Comparison of ENCODE assay signal across 8 mouse cellular contexts in genomic region chr6:113172568-113172967, GRCm38 (mm10). TPM values are rescaled to one million over a fixed set of nuclear protein-coding genes. Genes with fewer than 3 reads are reported as not detected.
DNase-seq lines count a peak whose midpoint lies in the region; ATAC-seq and TF ChIP-seq lines count a peak whose summit lies in the region.

No protein-coding gene starts in this region.

- peaks cover 5% of the 10 kb centered on the region; the same call in 1 of the 2 replicates for H3K4me1 ChIP-seq in heart, embryonic 10.5 days
- no peaks in the 10 kb centered on the region for H3K4me1 ChIP-seq in embryonic facial prominence, embryonic 10.5 days
- H3K4me1 ChIP-seq in liver, postnatal 0 days (ENCODE audit: insufficient read depth), result no peaks in the 10 kb centered on the region

- no peaks in the 10 kb centered on the region for H3K9me3 ChIP-seq in heart, embryonic 10.5 days
- H3K9me3 ChIP-seq in embryonic facial prominence, embryonic 10.5 days, result no peaks in the 10 kb centered on the region
- H3K9me3 ChIP-seq in liver, postnatal 0 days (ENCODE audit: low read length), result no peaks in the 10 kb centered on the region

- no peak overlapping the region for H3K9ac ChIP-seq in liver, postnatal 0 days (replicated peaks)

- TF ChIP-seq CTCF in liver, postnatal 0 days (IDR thresholded peaks at IDR 0.05; ENCODE audit: low read depth), result peak; percentile 85

- H3K27ac ChIP-seq in heart, embryonic 10.5 days, result no peak overlapping the region
- H3K27ac ChIP-seq in embryonic facial prominence, embryonic 10.5 days (replicated peaks), result no peak overlapping the region
- H3K27ac ChIP-seq in liver, postnatal 0 days (ENCODE audit: low read depth), result no peak overlapping the region

- ATAC-seq in hematopoietic stem cell, adult 5-6 weeks (replicated peaks in 1 of 2; ENCODE audit: insufficient read depth in 1 of 2, low FRiP score in 2 of 2, low TSS enrichment in 1 of 2, low read depth in 1 of 2, poor library complexity in 2 of 2, severe bottlenecking in 2 of 2), result peak; percentile 72 to 85; a peak in 3 of 4 replicates
- ATAC-seq in liver, postnatal 0 days, result no peak; the same call in 1 of the 2 replicates

- H3K4me3 ChIP-seq in heart, embryonic 10.5 days, result no peak overlapping the region
- H3K4me3 ChIP-seq in embryonic facial prominence, embryonic 10.5 days, result no peak overlapping the region
- no peak overlapping the region for H3K4me3 ChIP-seq in liver, postnatal 0 days (ENCODE audit: low read depth, low read length)

- no peak for TF ChIP-seq EP300 in liver, postnatal 0 days (IDR thresholded peaks at IDR 0.05; ENCODE audit: low read depth)

- H3K27me3 ChIP-seq in heart, embryonic 10.5 days (ENCODE audit: insufficient read depth, poor library complexity, severe bottlenecking), result no peaks in the 10 kb centered on the region
- no peaks in the 10 kb centered on the region for H3K27me3 ChIP-seq in embryonic facial prominence, embryonic 10.5 days (replicated peaks; ENCODE audit: low read depth, poor library complexity, severe bottlenecking)
- H3K27me3 ChIP-seq in liver, postnatal 0 days (ENCODE audit: insufficient read depth, low read length), result no peaks in the 10 kb centered on the region

- H3K4me2 ChIP-seq in liver, postnatal 0 days (ENCODE audit: low read depth, low read length), result no peak overlapping the region

- WGBS in heart, embryonic 10.5 days, result 35% methylated on average over 1 of the region's 1 CpGs
- 76% methylated on average over 1 of the region's 1 CpGs for WGBS in embryonic facial prominence, embryonic 10.5 days
- 29% methylated on average over 1 of the region's 1 CpGs for WGBS in liver, postnatal 0 days (ENCODE audit: insufficient replicate concordance)

- no peaks in the 10 kb centered on the region for H3K36me3 ChIP-seq in heart, embryonic 10.5 days
- H3K36me3 ChIP-seq in embryonic facial prominence, embryonic 10.5 days (replicated peaks), result no peaks in the 10 kb centered on the region
- H3K36me3 ChIP-seq in liver, postnatal 0 days (replicated peaks; ENCODE audit: insufficient read depth, low read length), result no peaks in the 10 kb centered on the region

- peak; percentile 44 to 79 for DNase-seq in heart, adult 18-20 months
- no peak for DNase-seq in heart, embryonic 10.5 days (ENCODE audit: low spot score)
- DNase-seq in CD4-positive helper T cell, adult 2 months (ENCODE audit: low read depth, low spot score), result peak; percentile 66
- peak; percentile 66 to 81 for DNase-seq in adrenal gland, postnatal 36 days
- DNase-seq in embryonic facial prominence, embryonic 10.5 days (ENCODE audit: low spot score), result peak; percentile 64
- DNase-seq in liver, postnatal 0 days, result peak; percentile 80
- peak; percentile 59 for DNase-seq in right cerebral cortex, postnatal 4 days

RNA-seq across cellular contexts. Expression of gene Lhfpl4, which starts 22.6 kb away (rescaled TPM):
- total RNA-seq in heart, adult 18-20 months (2021), result under 1 TPM; 0.40 to 0.51 TPM
- 0.49 and 1.0 TPM in 2 replicates for polyA plus RNA-seq in heart, embryonic 10.5 days (2016; fragmentation: Nextera tagmentation; extraction: Ambion mirVana)
- total RNA-seq in adrenal gland, postnatal 36 days (2021), result 1 to 10 TPM; 2.9 to 3.1 TPM
- 4.7 and 5.0 TPM in 2 replicates for polyA plus RNA-seq in embryonic facial prominence, embryonic 10.5 days (2016; fragmentation: Nextera tagmentation; extraction: Ambion mirVana)
- 0.69 TPM in 1 of 2 replicates, not detected in the other for total RNA-seq in hematopoietic stem cell, adult 5-6 weeks (2017)
- not detected in 2 replicates for polyA plus RNA-seq in liver, postnatal 0 days (2015; fragmentation: Nextera tagmentation; extraction: Ambion mirVana)
